Comparison of ENCODE assay signal across 18 mouse cellular contexts in the genomic region with DNA sequence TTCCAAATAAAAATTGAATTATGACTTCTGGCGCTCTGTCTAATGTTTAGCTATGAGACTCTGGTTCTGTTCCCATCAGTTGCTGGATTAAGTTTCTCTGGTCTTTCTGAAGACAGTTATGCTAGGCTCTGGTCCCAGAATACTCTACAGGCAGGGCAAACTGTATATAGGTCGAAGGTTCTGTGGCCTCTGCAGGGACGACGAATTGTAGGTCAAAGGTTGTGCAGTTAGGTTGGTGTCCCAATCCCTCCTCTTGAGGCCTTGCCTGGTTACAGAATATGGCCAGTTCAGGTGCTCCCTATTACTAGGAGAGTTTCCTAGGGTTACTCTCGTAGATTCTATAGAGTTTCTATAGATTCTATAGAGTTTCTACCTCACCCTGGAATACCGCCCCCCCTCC. TPM values are rescaled to one million over a fixed set of nuclear protein-coding genes. Genes with fewer than 3 reads are reported as not detected.
"Had no signal": no experiment of that assay in that cellular context is flagged by ENCODE, and none has a peak within 500 bp of the region (broad histone marks: within the 10 kb centered on the region; RNA-seq: fewer than 3 reads in every experiment).

No protein-coding gene starts in this region.

- H3K36me3 ChIP-seq: limb, embryonic 13.5 days; midbrain, embryonic 13.5 days; neural tube, embryonic 15.5 days had no signal

- H3K4me1 ChIP-seq: limb, embryonic 13.5 days; midbrain, embryonic 13.5 days; neural tube, embryonic 15.5 days had no signal

- H3K9ac ChIP-seq: limb, embryonic 13.5 days; midbrain, embryonic 13.5 days; neural tube, embryonic 15.5 days had no signal

- H3K4me3 ChIP-seq: layer of hippocampus, adult 2 months; limb, embryonic 13.5 days; midbrain, embryonic 13.5 days; myocyte; neural tube, embryonic 15.5 days had no signal

- H3K27ac ChIP-seq: layer of hippocampus, adult 2 months; limb, embryonic 13.5 days; midbrain, embryonic 13.5 days; neural tube, embryonic 15.5 days; stomach, postnatal 0 days had no signal

- H3K9me3 ChIP-seq: limb, embryonic 13.5 days; midbrain, embryonic 13.5 days; neural tube, embryonic 15.5 days had no signal

- H3K4me2 ChIP-seq: limb, embryonic 13.5 days; midbrain, embryonic 13.5 days; neural tube, embryonic 15.5 days had no signal

- ATAC-seq: midbrain, embryonic 13.5 days had no signal

- H3K27me3 ChIP-seq: limb, embryonic 13.5 days; midbrain, embryonic 13.5 days; neural tube, embryonic 15.5 days had no signal

- DNase-seq: kidney, adult 18-20 months; kidney, postnatal 10 days; kidney, postnatal 4 days; left cerebral cortex, postnatal 4 days; right cerebral cortex, adult 18-20 months; right cerebral cortex, postnatal 25 days; thymus, postnatal 4 days had no signal

RNA-seq across cellular contexts. Expression of gene Gm6377, which starts 50.8 kb away (rescaled TPM):
- total RNA-seq: layer of hippocampus, adult 2 months; layer of hippocampus, postnatal 10 days; left cerebral cortex, adult 18-20 months; left cerebral cortex, postnatal 10 days; left cerebral cortex, postnatal 4 days had no signal
- polyA plus RNA-seq: limb, embryonic 13.5 days; myocyte; neural tube, embryonic 11.5 days; neural tube, embryonic 15.5 days; small intestine, adult 2 months had no signal
